Mouse (Mus musculus): Measurements from ENCODE around the gene Klhl29. TPM values are rescaled to one million over a fixed set of nuclear protein-coding genes. Genes with fewer than 3 reads are reported as not detected.

Klhl29 gene
- polyA plus RNA-seq, 1 experiment from 2014 or later, result 2.8 TPM

DNA sequence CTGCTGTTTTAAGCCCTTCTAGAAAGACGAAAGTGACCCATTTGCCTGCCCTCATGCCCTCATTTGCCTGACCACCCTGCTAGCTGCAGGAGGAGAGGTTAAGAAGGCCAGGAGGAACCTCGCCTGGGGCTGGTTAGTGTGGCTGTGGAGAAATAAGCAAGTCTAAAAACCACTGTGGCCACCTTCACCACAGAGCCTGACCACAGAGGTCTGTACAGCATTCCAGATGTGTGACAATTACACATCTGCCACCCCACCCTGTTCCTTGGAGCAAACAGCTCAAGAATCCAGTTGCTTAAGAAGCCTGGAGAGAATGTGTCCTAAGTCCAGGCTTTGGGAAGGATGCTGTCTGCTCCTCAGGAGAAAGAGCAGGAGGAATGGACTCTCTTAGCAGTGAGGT is 92.9 kb downstream of the Klhl29 start:
- no peak overlapping the region for H3K9ac ChIP-seq
- H3K4me3 ChIP-seq, result no peak overlapping the region
- WGBS, result 79% methylated on average over 2 of the region's 2 CpGs
- H3K27me3 ChIP-seq, result no peaks in the 10 kb centered on the region
- ATAC-seq (ENCODE audit: low read depth), result no peak
- no peak overlapping the region for H3K4me2 ChIP-seq
- H3K9me3 ChIP-seq, result no peaks in the 10 kb centered on the region
- H3K4me1 ChIP-seq (replicated peaks), result peaks cover 32% of the 10 kb centered on the region
- H3K27ac ChIP-seq (replicated peaks), result no peak overlapping the region
- no peaks in the 10 kb centered on the region for H3K36me3 ChIP-seq

- Histone ChIP-seq H3K4me3 (no peak overlapping the region), H3K36me3 (no peaks in the 10 kb centered on the region), H3K27me3 (no peaks in the 10 kb centered on the region), H3K27ac (replicated peaks) (no peak overlapping the region), H3K9me3 (no peaks in the 10 kb centered on the region), H3K4me1 (replicated peaks) (peaks cover 37% of the 10 kb centered on the region), H3K4me2 (no peak overlapping the region), H3K9ac (no peak overlapping the region)
- WGBS, result 17% methylated on average over 1 of the region's 1 CpGs
- ATAC-seq (ENCODE audit: low read depth), result peak; percentile 34; the same call in 1 of the 2 replicates
Measured at GRCm38 (mm10) chr12:5279873-5280272, 95.6 kb downstream of the Klhl29 start.

- no peak overlapping the region for H3K4me2 ChIP-seq
- no peak for ATAC-seq (ENCODE audit: low read depth)
- 79% methylated on average over 9 of the region's 9 CpGs for WGBS
- no peaks in the 10 kb centered on the region for H3K9me3 ChIP-seq
- no peak overlapping the region for H3K9ac ChIP-seq
- no peaks in the 10 kb centered on the region for H3K27me3 ChIP-seq
- peaks cover 32% of the 10 kb centered on the region for H3K4me1 ChIP-seq (replicated peaks)
- H3K36me3 ChIP-seq, result no peaks in the 10 kb centered on the region
- H3K4me3 ChIP-seq, result no peak overlapping the region
- no peak overlapping the region for H3K27ac ChIP-seq (replicated peaks)
Measured at GRCm38 (mm10) chr12:5277028-5277427, 98.5 kb downstream of the Klhl29 start.

DNA sequence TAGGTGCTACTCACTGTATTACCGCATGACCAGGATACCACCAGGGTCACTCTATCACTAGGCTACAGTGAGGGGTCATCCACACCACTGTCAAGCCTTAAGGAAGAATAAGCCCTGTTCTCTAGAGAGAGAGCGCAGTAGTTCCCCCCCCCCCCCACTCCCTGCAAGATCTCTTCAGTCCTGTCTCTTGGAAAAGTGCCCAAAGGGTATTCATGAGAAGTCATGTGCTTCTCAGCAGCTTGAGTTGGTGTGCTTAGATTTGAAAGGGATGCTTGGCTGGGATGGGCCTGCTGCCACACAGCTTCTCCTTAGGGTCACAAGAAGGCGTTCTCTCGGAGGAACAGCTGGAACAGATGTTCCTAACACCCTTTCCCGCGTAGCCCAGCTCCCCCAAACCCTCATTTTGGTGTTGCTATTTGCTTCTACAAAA is 100.0 kb downstream of the Klhl29 start:
- H3K27me3 ChIP-seq, result no peaks in the 10 kb centered on the region
- peak; percentile 28; the same call in 1 of the 2 replicates for ATAC-seq (ENCODE audit: low read depth)
- H3K9me3 ChIP-seq, result no peaks in the 10 kb centered on the region
- no peak overlapping the region for H3K9ac ChIP-seq
- H3K27ac ChIP-seq (replicated peaks), result peak overlapping the region; percentile 33; the same call in 1 of the 2 replicates
- H3K4me1 ChIP-seq (replicated peaks), result peaks cover 34% of the 10 kb centered on the region
- no peak overlapping the region for H3K4me2 ChIP-seq
- no peak overlapping the region for H3K4me3 ChIP-seq
- no peaks in the 10 kb centered on the region for H3K36me3 ChIP-seq
- WGBS, result 64% methylated on average over 6 of the region's 6 CpGs

- Histone ChIP-seq H3K27ac (replicated peaks) (0 out of 2 replicates have a peak overlapping the region, but pooled peaks have one; percentile 33), H3K4me3 (no peak overlapping the region), H3K4me2 (no peak overlapping the region), H3K9me3 (no peaks in the 10 kb centered on the region), H3K4me1 (replicated peaks) (peaks cover 32% of the 10 kb centered on the region), H3K36me3 (no peaks in the 10 kb centered on the region), H3K27me3 (no peaks in the 10 kb centered on the region), H3K9ac (no peak overlapping the region)
- ATAC-seq (ENCODE audit: low read depth), result no peak
- WGBS, result 78% methylated on average over 8 of the region's 8 CpGs
Measured at GRCm38 (mm10) chr12:5274519-5274944, 101.0 kb downstream of the Klhl29 start.

- no peak for ATAC-seq (ENCODE audit: low read depth)
- H3K9me3 ChIP-seq, result no peaks in the 10 kb centered on the region
- no peak overlapping the region for H3K4me3 ChIP-seq
- no peak overlapping the region for H3K9ac ChIP-seq
- 93% methylated on average over 4 of the region's 4 CpGs for WGBS
- H3K4me1 ChIP-seq (replicated peaks), result peaks cover 41% of the 10 kb centered on the region
- no peak overlapping the region for H3K4me2 ChIP-seq
- H3K27me3 ChIP-seq, result no peaks in the 10 kb centered on the region
- no peaks in the 10 kb centered on the region for H3K36me3 ChIP-seq
- H3K27ac ChIP-seq (replicated peaks), result no peak overlapping the region
Measured at GRCm38 (mm10) chr12:5273316-5274047, 102.0 kb downstream of the Klhl29 start.

DNA sequence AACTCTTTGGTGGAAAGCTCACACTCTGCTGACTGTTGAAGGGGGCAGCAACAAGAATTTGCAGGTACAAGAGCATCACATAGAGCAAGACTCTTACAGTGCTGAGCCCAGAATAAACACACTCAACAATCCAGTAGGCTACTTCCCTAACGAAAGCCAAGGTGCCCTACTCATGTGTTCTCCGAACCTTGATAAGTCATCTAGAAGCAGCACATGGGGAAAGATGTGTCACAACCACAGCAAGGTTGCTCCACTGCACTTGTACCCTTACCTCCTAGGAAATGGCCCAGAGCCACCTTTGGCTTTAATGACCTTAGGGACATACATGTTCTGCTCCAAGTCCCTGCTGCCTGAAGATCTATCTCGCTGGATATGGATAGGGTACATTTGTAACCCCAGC is 105.0 kb downstream of the Klhl29 start:
- no peaks in the 10 kb centered on the region for H3K36me3 ChIP-seq
- peaks cover 50% of the 10 kb centered on the region for H3K4me1 ChIP-seq (replicated peaks)
- no peak overlapping the region for H3K9ac ChIP-seq
- no peak overlapping the region for H3K27ac ChIP-seq (replicated peaks)
- no peak for ATAC-seq (ENCODE audit: low read depth)
- no peak overlapping the region for H3K4me3 ChIP-seq
- no peak overlapping the region for H3K4me2 ChIP-seq
- 93% methylated on average over 3 of the region's 3 CpGs for WGBS
- no peaks in the 10 kb centered on the region for H3K27me3 ChIP-seq
- H3K9me3 ChIP-seq, result no peaks in the 10 kb centered on the region

- Histone ChIP-seq H3K4me1 (replicated peaks) (peaks cover 44% of the 10 kb centered on the region), H3K9ac (no peak overlapping the region), H3K27me3 (no peaks in the 10 kb centered on the region), H3K4me2 (no peak overlapping the region), H3K27ac (replicated peaks) (no peak overlapping the region), H3K4me3 (no peak overlapping the region), H3K9me3 (no peaks in the 10 kb centered on the region), H3K36me3 (no peaks in the 10 kb centered on the region)
- WGBS, result 66% methylated on average over 9 of the region's 9 CpGs
- no peak for ATAC-seq (ENCODE audit: low read depth)
Measured at GRCm38 (mm10) chr12:5269936-5270335, 105.5 kb downstream of the Klhl29 start.

- no peaks in the 10 kb centered on the region for H3K27me3 ChIP-seq
Measured at GRCm38 (mm10) chr12:5269061-5269460, 106.4 kb downstream of the Klhl29 start.

DNA sequence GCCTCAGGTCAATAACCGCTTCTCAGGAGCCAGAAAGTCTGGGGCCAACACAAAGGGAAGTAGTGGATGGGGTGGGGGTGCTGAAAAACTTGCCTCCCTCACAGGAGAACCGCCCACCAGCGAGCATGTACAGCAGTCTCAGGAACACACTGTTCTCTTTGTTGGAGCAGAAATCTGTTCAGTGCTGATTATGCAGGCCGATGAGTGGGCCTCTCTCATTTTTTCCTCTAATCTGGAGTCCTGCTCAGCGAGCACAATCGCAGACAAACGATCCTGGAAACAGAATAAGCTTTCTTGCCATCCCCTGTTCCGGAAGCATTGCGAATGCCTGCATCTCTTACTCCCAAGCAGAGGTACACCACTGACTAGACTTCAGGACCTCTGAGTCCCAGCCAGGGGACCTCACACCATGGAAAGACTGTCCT is 107.3 kb downstream of the Klhl29 start:
- Histone ChIP-seq H3K27me3 (no peaks in the 10 kb centered on the region), H3K4me3 (no peak overlapping the region), H3K36me3 (no peaks in the 10 kb centered on the region), H3K9ac (peak overlapping the region; percentile 18; the same call in 1 of the 2 replicates), H3K4me2 (no peak overlapping the region), H3K9me3 (no peaks in the 10 kb centered on the region), H3K4me1 (replicated peaks) (peaks cover 36% of the 10 kb centered on the region), H3K27ac (replicated peaks) (peak overlapping the region; percentile 70; the same call in 1 of the 2 replicates)
- 19% methylated on average over 9 of the region's 9 CpGs for WGBS
- peak; percentile 48; the same call in 1 of the 2 replicates for ATAC-seq (ENCODE audit: low read depth)

More at GRCm38 (mm10) chr12:5269061-5269460, 106.4 kb downstream of the Klhl29 start:
- 66% methylated on average over 7 of the region's 7 CpGs for whole genome bisulfite sequencing
- H3K4me3 ChIP-seq, result no peak overlapping the region
- H3K36me3 ChIP-seq, result no peaks in the 10 kb centered on the region
- ATAC-seq (ENCODE audit: low read depth), result no peak
- no peaks in the 10 kb centered on the region for H3K9me3 ChIP-seq
- no peak overlapping the region for H3K4me2 ChIP-seq
- H3K9ac ChIP-seq, result no peak overlapping the region
- peaks cover 36% of the 10 kb centered on the region for H3K4me1 ChIP-seq (replicated peaks)
- H3K27ac ChIP-seq (replicated peaks), result no peak overlapping the region

DNA sequence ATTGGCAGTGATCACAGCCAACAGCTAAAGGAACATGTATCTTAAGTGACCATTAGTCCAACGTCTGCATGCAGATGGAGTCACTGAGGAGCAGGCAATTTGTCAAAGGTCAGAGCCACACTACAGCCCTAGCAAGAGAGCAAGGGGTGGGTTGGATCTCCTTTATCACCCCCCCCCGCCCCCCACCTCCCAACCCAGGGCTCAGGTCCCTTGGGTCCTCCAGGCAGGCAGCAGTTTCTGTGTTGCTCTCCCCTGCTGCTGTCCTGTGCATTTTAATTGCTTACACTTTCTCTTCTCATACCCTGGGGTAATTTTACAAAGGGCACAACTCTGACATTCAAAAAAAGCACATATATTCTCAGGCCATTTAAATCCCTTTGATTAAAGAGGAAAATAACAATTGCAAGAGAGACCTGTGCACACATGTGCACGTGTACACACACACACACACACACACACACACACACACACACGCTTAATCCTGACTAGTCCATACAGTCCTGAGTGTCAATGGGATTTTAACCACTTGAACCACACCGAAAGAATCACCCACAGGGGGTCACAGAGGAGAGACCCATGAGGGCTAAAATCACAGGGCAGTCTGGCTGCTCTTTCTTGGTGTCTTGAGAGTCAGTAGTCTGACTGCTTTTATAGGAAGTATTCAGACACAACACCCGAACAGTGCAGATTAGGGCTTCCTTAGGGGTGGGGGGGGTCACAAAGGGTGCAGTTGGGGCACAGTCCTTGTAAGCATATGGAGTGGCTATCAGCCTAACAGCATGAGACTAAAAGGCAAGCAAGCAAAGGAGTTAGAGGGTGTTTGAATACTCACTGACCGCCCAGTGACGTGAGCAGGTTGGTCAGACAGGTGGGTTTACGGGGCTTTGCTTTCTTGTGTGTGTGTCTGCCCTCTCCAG is 108.0 kb downstream of the Klhl29 start:
- 37% methylated on average over 9 of the region's 9 CpGs for WGBS
- peak overlapping the region; percentile 18; the same call in 1 of the 2 replicates for H3K9ac ChIP-seq
- ATAC-seq (ENCODE audit: low read depth), result peak; percentile 37; the same call in 1 of the 2 replicates
- H3K27me3 ChIP-seq, result no peaks in the 10 kb centered on the region
- no peak overlapping the region for H3K4me3 ChIP-seq
- no peak overlapping the region; the same call in 1 of the 2 replicates for H3K27ac ChIP-seq (replicated peaks)
- H3K4me1 ChIP-seq (replicated peaks), result peaks cover 36% of the 10 kb centered on the region
- H3K9me3 ChIP-seq, result no peaks in the 10 kb centered on the region
- H3K36me3 ChIP-seq, result no peaks in the 10 kb centered on the region
- no peak overlapping the region for H3K4me2 ChIP-seq

DNA sequence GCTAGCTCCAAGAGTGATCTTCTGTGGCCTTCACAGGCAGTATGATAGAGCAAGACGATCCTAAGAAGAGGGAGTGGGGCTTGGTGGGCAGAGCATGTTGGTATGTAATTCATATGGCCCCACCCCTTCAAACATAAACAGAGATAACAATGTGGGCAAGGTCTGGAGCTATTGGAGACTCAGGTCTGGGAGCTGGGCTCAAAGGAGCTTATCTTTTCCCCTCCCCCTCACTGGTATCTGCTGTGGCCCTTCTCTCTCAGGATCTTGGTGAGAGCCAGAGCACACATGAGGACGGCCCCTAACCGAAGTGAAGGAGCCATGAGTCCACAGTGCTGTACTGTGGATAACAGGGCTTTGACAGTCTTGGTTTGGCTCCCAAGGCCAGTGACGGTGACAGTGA is 108.7 kb downstream of the Klhl29 start:
- H3K4me3 ChIP-seq, result no peak overlapping the region
- H3K4me1 ChIP-seq (replicated peaks), result peaks cover 41% of the 10 kb centered on the region
- H3K27me3 ChIP-seq, result no peaks in the 10 kb centered on the region
- no peak overlapping the region for H3K9ac ChIP-seq
- no peak overlapping the region for H3K4me2 ChIP-seq
- H3K27ac ChIP-seq (replicated peaks), result no peak overlapping the region
- 88% methylated on average over 4 of the region's 4 CpGs for WGBS
- no peak for ATAC-seq (ENCODE audit: low read depth)
- H3K9me3 ChIP-seq, result no peaks in the 10 kb centered on the region
- no peaks in the 10 kb centered on the region for H3K36me3 ChIP-seq
